Mouse (Mus musculus) lung, postnatal 0 days (tissue): Measurements from ENCODE around the gene Lurap1l. TPM values are rescaled to one million over a fixed set of nuclear protein-coding genes. Genes with fewer than 3 reads are reported as not detected.
A peak's percentile ranks its signal among the peaks of the same experiment; 100 is the strongest.
"Not testable (repeated sequence)": the region's sequence is repeated elsewhere in the genome, so short reads cannot be mapped to it uniquely, and the experiment has no call there.

Source experiments
- ATAC-seq: fragments of 200-750 bp; cut with Nextera tagmentation; 2 replicates; pipeline ENCODE4 v1.8.0; 2017; ENCODE audit warnings: moderate library complexity
- DNase-seq: peaks from one replicate; pipeline ENCODE4 v3.0.0-alpha.2; 2016; ENCODE audit warnings: low spot score
- H3K27ac ChIP-seq: fragments of 300-500 bp; sonication (generic); 2 replicates; pipeline ENCODE4 v1.5.1; 2014; ENCODE audit warnings: antibody characterized with exemption, mild to moderate bottlenecking, low read length, mixed read lengths
- H3K27me3 ChIP-seq: fragments of 300-500 bp; sonication (generic); replicated peaks from 2 replicates; pipeline ENCODE4 v1.6.1; 2014; ENCODE audit warnings: low read length, mixed read lengths; ENCODE audit not compliant: insufficient read depth
- H3K36me3 ChIP-seq: fragments of 300-500 bp; sonication (generic); 2 replicates; pipeline ENCODE4 v1.6.1; 2014; ENCODE audit warnings: low read length, mixed read lengths; ENCODE audit not compliant: insufficient read depth
- H3K4me1 ChIP-seq: fragments of 300-500 bp; sonication (generic); 2 replicates; pipeline ENCODE4 v1.6.1; 2014; ENCODE audit warnings: antibody characterized with exemption, low read depth, low read length, mixed read lengths; ENCODE audit not compliant: insufficient read depth
- H3K4me2 ChIP-seq: fragments of 300-500 bp; sonication (generic); replicated peaks from 2 replicates; pipeline ENCODE4 v1.6.1; 2014; ENCODE audit warnings: low read depth, mild to moderate bottlenecking, low read length, moderate library complexity, mixed read lengths
- H3K4me3 ChIP-seq: fragments of 300-500 bp; sonication (generic); 2 replicates; pipeline ENCODE4 v1.5.1; 2014; ENCODE audit warnings: low read depth, low read length
- H3K9ac ChIP-seq: fragments of 300-500 bp; sonication (generic); replicated peaks from 2 replicates; pipeline ENCODE4 v1.6.1; 2014; ENCODE audit warnings: low read depth, mild to moderate bottlenecking
- H3K9me3 ChIP-seq: fragments of 300-500 bp; sonication (generic); 2 replicates; pipeline ENCODE4 v1.6.1; 2016; ENCODE audit warnings: low read length, mixed read lengths
- CTCF ChIP-seq: IDR thresholded peaks from 2 replicates; pipeline ENCODE4 v1.5.1; 2016; ENCODE audit warnings: antibody characterized with exemption, mild to moderate bottlenecking
- EP300 ChIP-seq: IDR thresholded peaks from 2 replicates; pipeline ENCODE4 v1.6.1; 2016; ENCODE audit warnings: antibody characterized with exemption, mild to moderate bottlenecking, control low read depth
- WGBS: fragments of 180-500 bp; shearing (Covaris S2); extraction: QIAGEN DNeasy Blood & Tissue Kit; methylation state at CpG from one replicate; pipeline ENCODE4 v1.1.7; 2014; 5-methylcytosine and 5-hydroxymethylcytosine counted together
- polyA plus RNA-seq: library from polyadenylated mRNA; unstranded; fragments of >200 nt; fragmentation: Nextera tagmentation; extraction: Ambion mirVana; gene quantifications from 2 replicates; pipeline ENCODE4 v1.2.1, GENCODE M21; 2015

The Lurap1l gene
- polyA plus RNA-seq, 1 experiment from 2014 or later = 48.0 TPM

- Histone ChIP-seq H3K4me2 (no peak overlapping the region), H3K4me1 (peaks cover 2% of the 10 kb centered on the region; the same call in 1 of the 2 replicates), H3K9me3 (no peaks in the 10 kb centered on the region), H3K4me3 (no peak overlapping the region), H3K27me3 (no peaks in the 10 kb centered on the region), H3K27ac (no peak overlapping the region), H3K9ac (no peak overlapping the region), H3K36me3 (no peaks in the 10 kb centered on the region)
- DNase-seq (no peak), ATAC-seq (no peak)
- TF ChIP-seq EP300 (no peak), CTCF (no peak)
- 39% methylated on average over 2 of the region's 2 CpGs for WGBS
Observed at GRCm38 (mm10) chr4:80915211-80915610, 4.8 kb downstream of the Lurap1l start.

- ATAC-seq = no peak
- no peaks in the 10 kb centered on the region for H3K36me3 ChIP-seq
Observed at GRCm38 (mm10) chr4:80916695-80917094, 6.2 kb downstream of the Lurap1l start.

GRCm38 (mm10) chr4:80917128-80917527, 6.7 kb downstream of the Lurap1l start:
- H3K36me3 ChIP-seq, H3K27me3 ChIP-seq, H3K4me2 ChIP-seq, H3K9ac ChIP-seq, H3K9me3 ChIP-seq, H3K4me1 ChIP-seq, H3K4me3 ChIP-seq, DNase-seq, ATAC-seq: not testable (repeated sequence)
- 29% methylated on average over 1 of the region's 1 CpGs for WGBS
- peak overlapping the region; percentile 47; the same call in 1 of the 2 replicates for H3K27ac ChIP-seq

More at GRCm38 (mm10) chr4:80916695-80917094, 6.2 kb downstream of the Lurap1l start:
- Histone ChIP-seq H3K4me1 (peaks cover 4% of the 10 kb centered on the region; the same call in 1 of the 2 replicates), H3K9ac (no peak overlapping the region), H3K27ac (no peak overlapping the region), H3K27me3 (no peaks in the 10 kb centered on the region), H3K4me2 (no peak overlapping the region), H3K9me3 (no peaks in the 10 kb centered on the region), H3K4me3 (no peak overlapping the region)
- no peak for DNase-seq
- WGBS = 71% methylated on average over 3 of the region's 3 CpGs
- TF ChIP-seq EP300 (no peak), CTCF (no peak)

- H3K9ac ChIP-seq = no peak overlapping the region
- no peak overlapping the region for H3K4me3 ChIP-seq
- H3K27me3 ChIP-seq = no peaks in the 10 kb centered on the region
- ATAC-seq (peak; percentile 70), DNase-seq (peak; percentile 59)
- TF ChIP-seq EP300 (peak; percentile 88), CTCF (no peak)
- H3K36me3 ChIP-seq = no peaks in the 10 kb centered on the region
- H3K4me1 ChIP-seq = peaks cover 9% of the 10 kb centered on the region; the same call in 1 of the 2 replicates
- no peaks in the 10 kb centered on the region for H3K9me3 ChIP-seq
- H3K27ac ChIP-seq = 0 out of 2 replicates have a peak overlapping the region, but pooled peaks have one; percentile 47
- 57% methylated on average over 3 of the region's 3 CpGs for WGBS
- no peak overlapping the region for H3K4me2 ChIP-seq
Observed at GRCm38 (mm10) chr4:80917812-80918211, 7.4 kb downstream of the Lurap1l start.

- Histone ChIP-seq H3K4me2 (no peak overlapping the region), H3K4me3 (no peak overlapping the region), H3K4me1 (peaks cover 7% of the 10 kb centered on the region; the same call in 1 of the 2 replicates), H3K9me3 (no peaks in the 10 kb centered on the region), H3K9ac (no peak overlapping the region), H3K27ac (peak overlapping the region; percentile 3; the same call in 1 of the 2 replicates), H3K27me3 (no peaks in the 10 kb centered on the region), H3K36me3 (no peaks in the 10 kb centered on the region)
- WGBS = 51% methylated on average over 3 of the region's 3 CpGs
- ATAC-seq (no peak), DNase-seq (no peak)
- no peak for TF ChIP-seq EP300
- no peak for TF ChIP-seq CTCF
Observed at GRCm38 (mm10) chr4:80918526-80919129, 8.2 kb downstream of the Lurap1l start.

- Histone ChIP-seq H3K4me2 (no peak overlapping the region), H3K27me3 (no peaks in the 10 kb centered on the region), H3K27ac (peak overlapping the region; percentile 28; the same call in 1 of the 2 replicates), H3K9ac (no peak overlapping the region), H3K9me3 (no peaks in the 10 kb centered on the region), H3K4me3 (no peak overlapping the region), H3K4me1 (peaks cover 7% of the 10 kb centered on the region; the same call in 1 of the 2 replicates), H3K36me3 (no peaks in the 10 kb centered on the region)
- TF ChIP-seq CTCF (no peak), EP300 (no peak)
- 68% methylated on average over 1 of the region's 1 CpGs for WGBS
- DNase-seq = peak; percentile 38
- peak; percentile 54 for ATAC-seq
Observed at GRCm38 (mm10) chr4:80919217-80919867, 8.9 kb downstream of the Lurap1l start.
